Mouse (Mus musculus) midbrain, embryonic 11.5 days (tissue): ENCODE measurements at regions not wholly inside any gene's neighbourhood (a gene's known extent, or its start where the extent isn't known, plus 50 kb on each side); places are given as distances from the start of the nearest gene placed in this dataset.

Experiments used
- ATAC-seq: fragments of 200-750 bp; cut with Nextera tagmentation; 2 replicates; pipeline ENCODE4 v1.8.0; 2017; ENCODE audit warnings: moderate TSS enrichment, moderate library complexity; ENCODE audit not compliant: low FRiP score
- DNase-seq: peaks from one replicate; pipeline ENCODE4 v3.0.0; 2015; ENCODE audit warnings: low spot score; ENCODE audit errors: missing footprints
- H3K27ac ChIP-seq: fragments of 300-500 bp; sonication (generic); 2 replicates; pipeline ENCODE4 v1.5.1; 2014; ENCODE audit warnings: low read depth, low read length
- H3K27me3 ChIP-seq: fragments of 300-500 bp; sonication (generic); 2 replicates; pipeline ENCODE4 v1.6.1; 2014; ENCODE audit warnings: mild to moderate bottlenecking, low read length, moderate library complexity, mixed read lengths; ENCODE audit not compliant: control insufficient read depth, insufficient read depth
- H3K36me3 ChIP-seq: fragments of 300-500 bp; sonication (generic); 2 replicates; pipeline ENCODE4 v1.6.1; 2014; ENCODE audit warnings: mild to moderate bottlenecking, low read length, moderate library complexity, mixed read lengths; ENCODE audit not compliant: control insufficient read depth, insufficient read depth
- H3K4me1 ChIP-seq: fragments of 300-500 bp; sonication (generic); 2 replicates; pipeline ENCODE4 v1.6.1; 2014; ENCODE audit warnings: low read length; ENCODE audit not compliant: control insufficient read depth, insufficient read depth
- H3K4me2 ChIP-seq: fragments of 300-500 bp; sonication (generic); 2 replicates; pipeline ENCODE4 v1.6.1; 2014; ENCODE audit warnings: mild to moderate bottlenecking, moderate library complexity
- H3K4me3 ChIP-seq: fragments of 300-500 bp; sonication (generic); 2 replicates; pipeline ENCODE4 v1.5.1; 2014; ENCODE audit warnings: low read depth, low read length
- H3K9ac ChIP-seq: fragments of 300-500 bp; sonication (generic); 2 replicates; pipeline ENCODE4 v1.6.1; 2014; ENCODE audit warnings: low read length
- H3K9me3 ChIP-seq: fragments of 300-500 bp; sonication (generic); 2 replicates; pipeline ENCODE4 v1.6.1; 2016; ENCODE audit warnings: low read length; ENCODE audit not compliant: control insufficient read depth
- WGBS: fragments of 180-500 bp; shearing (Covaris S2); extraction: QIAGEN DNeasy Blood & Tissue Kit; methylation state at CpG from one replicate; pipeline ENCODE4 v1.1.7; 2014; 5-methylcytosine and 5-hydroxymethylcytosine counted together

GRCm38 (mm10) chr4:106167716-106168115 is 148.3 kb upstream of the Usp24 start:
- no peaks in the 10 kb centered on the region for H3K9me3 ChIP-seq
- H3K4me3 ChIP-seq: no peak overlapping the region
- no peaks in the 10 kb centered on the region for H3K36me3 ChIP-seq
- H3K27ac ChIP-seq: no peak overlapping the region
- 84% methylated on average over 4 of the region's 4 CpGs for WGBS
- ATAC-seq (no peak), DNase-seq (no peak)
- H3K9ac ChIP-seq: no peak overlapping the region
- H3K27me3 ChIP-seq: no peaks in the 10 kb centered on the region
- H3K4me2 ChIP-seq: no peak overlapping the region
- H3K4me1 ChIP-seq: no peaks in the 10 kb centered on the region

DNA sequence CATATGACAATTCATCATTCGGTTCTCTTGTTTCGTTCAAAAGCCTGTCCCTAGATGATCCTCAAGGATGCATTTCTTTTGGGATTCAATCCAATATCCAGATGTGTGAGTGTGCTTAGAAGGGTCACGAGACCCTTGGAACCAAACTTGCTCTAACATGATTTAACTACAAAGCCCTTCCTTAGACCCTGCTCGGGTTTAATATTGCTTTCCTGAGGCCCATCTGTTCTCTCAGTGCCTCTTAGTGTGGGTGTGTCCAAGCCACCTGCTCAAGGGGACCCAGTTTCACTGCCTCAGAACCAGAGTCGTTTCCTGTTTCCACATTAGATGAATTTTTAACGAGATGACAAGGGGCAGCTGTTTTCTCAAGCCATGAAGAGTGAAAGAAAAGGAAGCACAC is 147.3 kb upstream of the Usp24 start:
- H3K9ac ChIP-seq: no peak overlapping the region
- H3K4me1 ChIP-seq: no peaks in the 10 kb centered on the region
- 88% methylated on average over 6 of the region's 6 CpGs for WGBS
- H3K27me3 ChIP-seq: no peaks in the 10 kb centered on the region
- no peaks in the 10 kb centered on the region for H3K36me3 ChIP-seq
- H3K4me2 ChIP-seq: no peak overlapping the region
- no peak for ATAC-seq
- no peak overlapping the region for H3K4me3 ChIP-seq
- no peak for DNase-seq
- H3K27ac ChIP-seq: no peak overlapping the region
- H3K9me3 ChIP-seq: no peaks in the 10 kb centered on the region

GRCm38 (mm10) chr4:106169466-106169865 is 146.5 kb upstream of the Usp24 start:
- WGBS: 94% methylated on average over 4 of the region's 4 CpGs

DNA sequence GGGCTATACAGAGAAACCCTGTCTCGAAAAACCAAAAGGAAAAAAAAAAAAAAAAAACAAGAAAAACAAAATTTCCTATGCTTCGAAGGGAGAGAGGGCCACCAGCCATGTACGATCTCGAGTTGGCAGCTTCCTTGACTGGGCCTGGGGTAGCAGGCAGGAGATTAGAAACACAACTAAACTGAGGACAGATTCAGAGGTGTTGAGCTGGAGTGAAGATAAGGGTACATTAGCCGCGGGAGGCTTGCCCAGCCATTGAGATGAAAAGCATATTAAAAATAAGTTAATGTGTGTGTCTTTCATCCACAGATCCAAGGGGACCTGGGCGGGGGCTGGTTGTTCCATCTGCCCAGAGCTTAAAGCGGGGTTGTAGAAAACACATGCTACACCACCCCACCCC is 145.3 kb upstream of the Usp24 start:
- no peaks in the 10 kb centered on the region for H3K4me1 ChIP-seq
- no peaks in the 10 kb centered on the region for H3K9me3 ChIP-seq
- no peak for DNase-seq
- 90% methylated on average over 8 of the region's 8 CpGs for WGBS
- ATAC-seq: no peak
- H3K9ac ChIP-seq: no peak overlapping the region
- no peaks in the 10 kb centered on the region for H3K27me3 ChIP-seq
- no peak overlapping the region for H3K4me3 ChIP-seq
- H3K27ac ChIP-seq: no peak overlapping the region
- H3K4me2 ChIP-seq: no peak overlapping the region
- H3K36me3 ChIP-seq: no peaks in the 10 kb centered on the region

More at GRCm38 (mm10) chr4:106169466-106169865, 146.5 kb upstream of the Usp24 start:
- Histone ChIP-seq H3K27me3 (no peaks in the 10 kb centered on the region), H3K4me1 (no peaks in the 10 kb centered on the region), H3K4me2 (no peak overlapping the region), H3K9me3 (no peaks in the 10 kb centered on the region), H3K4me3 (no peak overlapping the region), H3K36me3 (no peaks in the 10 kb centered on the region), H3K9ac (no peak overlapping the region), H3K27ac (no peak overlapping the region)
- ATAC-seq: no peak
- no peak for DNase-seq

DNA sequence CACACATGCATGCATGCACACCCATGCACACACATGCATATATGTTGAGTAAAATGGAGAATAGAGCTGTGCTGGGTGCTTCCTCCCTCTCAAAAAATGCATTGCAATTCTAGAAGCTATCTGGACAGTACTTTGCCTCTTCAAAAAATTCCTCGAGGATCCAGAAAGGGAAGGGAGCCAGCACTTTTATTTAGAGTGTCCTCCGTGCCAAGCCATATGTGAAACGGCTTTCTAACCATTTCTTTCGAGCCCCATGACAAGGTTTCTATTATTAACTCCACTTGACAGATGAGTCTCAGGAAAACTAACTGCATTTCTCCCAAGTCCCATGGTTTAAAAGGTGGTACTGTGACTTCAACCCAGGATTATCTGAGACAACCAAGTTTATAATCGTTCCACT is 140.7 kb upstream of the Usp24 start:
- no peaks in the 10 kb centered on the region for H3K36me3 ChIP-seq
- H3K4me2 ChIP-seq: no peak overlapping the region
- no peaks in the 10 kb centered on the region for H3K4me1 ChIP-seq
- H3K9me3 ChIP-seq: no peaks in the 10 kb centered on the region
- H3K27ac ChIP-seq: no peak overlapping the region
- ATAC-seq: no peak
- no peak overlapping the region for H3K4me3 ChIP-seq
- H3K9ac ChIP-seq: no peak overlapping the region
- DNase-seq: no peak
- WGBS: 88% methylated on average over 5 of the region's 5 CpGs
- H3K27me3 ChIP-seq: no peaks in the 10 kb centered on the region

DNA sequence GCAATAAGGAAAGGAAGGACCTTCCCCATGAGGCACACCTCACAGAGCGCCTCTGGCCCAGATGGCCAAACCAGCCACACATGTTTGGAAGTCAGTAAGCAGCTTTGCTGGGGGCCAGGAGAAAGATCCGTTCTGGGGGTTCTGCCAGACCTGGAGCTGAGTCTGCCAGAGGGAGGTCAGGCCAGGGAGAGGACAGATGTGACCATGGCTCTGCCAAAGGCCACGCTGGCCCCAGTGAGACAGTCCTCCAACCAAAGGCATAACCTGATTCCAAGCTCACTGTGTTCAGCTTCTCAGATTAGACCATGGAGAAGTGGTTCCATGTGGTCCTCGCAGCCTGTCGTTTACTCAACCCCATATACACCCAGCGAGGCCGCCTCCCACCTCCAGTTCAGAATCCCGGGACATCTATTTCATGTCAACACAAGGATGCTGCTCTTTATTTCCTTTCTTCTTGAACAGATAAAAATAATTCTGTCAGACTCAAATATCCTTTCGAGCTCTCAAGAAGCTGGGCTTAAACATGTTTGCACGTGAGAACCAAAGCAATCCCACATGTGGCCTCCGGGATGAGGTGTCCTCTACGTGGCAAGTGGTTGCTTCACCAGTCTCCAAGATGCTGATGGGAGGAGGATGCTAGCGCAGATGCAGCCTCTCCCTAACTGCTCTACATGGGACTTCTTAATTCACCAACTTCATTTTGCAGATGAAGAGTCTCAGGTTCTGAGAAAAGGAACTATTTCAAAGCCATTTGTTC is 130.1 kb upstream of the Usp24 start:
- 89% methylated on average over 13 of the region's 13 CpGs for WGBS
- Histone ChIP-seq H3K9ac (no peak overlapping the region), H3K4me1 (no peaks in the 10 kb centered on the region), H3K9me3 (no peaks in the 10 kb centered on the region), H3K4me3 (no peak overlapping the region), H3K36me3 (no peaks in the 10 kb centered on the region), H3K27ac (no peak overlapping the region), H3K27me3 (no peaks in the 10 kb centered on the region), H3K4me2 (no peak overlapping the region)
- ATAC-seq (no peak), DNase-seq (no peak)

GRCm38 (mm10) chr4:106186684-106187083 is 129.3 kb upstream of the Usp24 start:
- Histone ChIP-seq H3K36me3 (no peaks in the 10 kb centered on the region), H3K9me3 (no peaks in the 10 kb centered on the region), H3K27me3 (no peaks in the 10 kb centered on the region), H3K4me2 (no peak overlapping the region), H3K4me3 (no peak overlapping the region), H3K9ac (no peak overlapping the region), H3K27ac (no peak overlapping the region), H3K4me1 (no peaks in the 10 kb centered on the region)
- ATAC-seq: no peak
- 87% methylated on average over 7 of the region's 7 CpGs for WGBS
- no peak for DNase-seq

DNA sequence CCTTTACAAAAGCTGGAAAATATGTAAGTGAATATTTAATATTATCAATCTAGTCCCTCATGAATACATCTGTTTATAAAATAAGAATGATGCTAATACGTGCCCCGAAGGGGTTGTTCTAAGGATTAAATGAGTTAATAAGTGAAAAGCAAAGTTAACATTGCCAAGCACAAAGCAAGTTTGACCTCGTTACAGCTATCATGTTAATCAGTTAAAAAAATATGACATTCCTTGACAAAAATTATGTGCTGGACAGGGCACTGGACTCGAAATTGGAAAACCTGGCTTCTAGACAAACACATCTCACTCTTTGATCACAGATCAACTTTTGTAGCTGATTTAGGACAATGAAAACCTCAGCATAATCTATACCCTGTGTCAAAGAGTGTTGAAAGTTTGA is 125.8 kb upstream of the Usp24 start:
- Histone ChIP-seq H3K27me3 (no peaks in the 10 kb centered on the region), H3K4me2 (no peak overlapping the region), H3K4me3 (no peak overlapping the region), H3K9ac (no peak overlapping the region), H3K36me3 (no peaks in the 10 kb centered on the region), H3K4me1 (no peaks in the 10 kb centered on the region), H3K9me3 (no peaks in the 10 kb centered on the region), H3K27ac (no peak overlapping the region)
- DNase-seq: no peak
- no peak for ATAC-seq
- 90% methylated on average over 4 of the region's 4 CpGs for WGBS

DNA sequence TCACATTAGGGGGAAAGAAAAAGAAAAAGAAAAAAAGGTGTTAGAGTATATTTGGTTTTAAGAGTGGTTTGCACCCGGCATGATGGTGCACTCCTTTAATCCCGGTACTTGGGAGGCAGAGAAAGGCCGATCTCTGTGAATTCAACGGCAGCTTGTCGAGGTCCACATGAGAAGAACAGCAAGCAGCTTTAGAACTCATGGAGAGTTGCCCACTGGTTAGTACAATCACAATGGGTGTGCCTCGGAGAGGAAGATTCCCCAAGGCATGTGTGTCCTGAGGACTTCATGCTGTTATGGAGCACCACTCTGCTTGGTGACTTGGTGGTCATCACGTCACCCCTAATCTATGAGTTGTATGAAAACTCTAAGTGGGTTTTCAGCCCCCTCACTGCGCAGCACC is 124.7 kb upstream of the Usp24 start:
- H3K27ac ChIP-seq: no peak overlapping the region
- H3K27me3 ChIP-seq: no peaks in the 10 kb centered on the region
- H3K36me3 ChIP-seq: no peaks in the 10 kb centered on the region
- H3K4me2 ChIP-seq: no peak overlapping the region
- no peak overlapping the region for H3K9ac ChIP-seq
- ATAC-seq: no peak
- DNase-seq: no peak
- no peaks in the 10 kb centered on the region for H3K4me1 ChIP-seq
- WGBS: 91% methylated on average over 8 of the region's 8 CpGs
- no peaks in the 10 kb centered on the region for H3K9me3 ChIP-seq
- no peak overlapping the region for H3K4me3 ChIP-seq
